Mouse (Mus musculus) embryonic facial prominence, embryonic 12.5 days (tissue): ENCODE data around the gene Vps52. TPM values are rescaled to one million over a fixed set of nuclear protein-coding genes. Genes with fewer than 3 reads are reported as not detected.
"Not testable (repeated sequence)": the region's sequence is repeated elsewhere in the genome, so short reads cannot be mapped to it uniquely, and the experiment has no call there.

Experiments used
- ATAC-seq: fragments of 200-750 bp; cut with Nextera tagmentation; 2 replicates; pipeline ENCODE4 v1.8.0; 2017; ENCODE audit not compliant: insufficient number of reproducible peaks, insufficient read depth, low FRiP score, low TSS enrichment
- H3K27ac ChIP-seq: fragments of 300-500 bp; sonication (generic); 2 replicates; pipeline ENCODE4 v1.5.1; 2016; ENCODE audit warnings: mild to moderate bottlenecking
- H3K27me3 ChIP-seq: fragments of 300-500 bp; sonication (generic); 2 replicates; pipeline ENCODE4 v1.6.1; 2016; ENCODE audit warnings: mild to moderate bottlenecking, moderate library complexity
- H3K36me3 ChIP-seq: fragments of 300-500 bp; sonication (generic); 2 replicates; pipeline ENCODE4 v1.6.1; 2016; ENCODE audit warnings: mild to moderate bottlenecking
- H3K4me1 ChIP-seq: fragments of 300-500 bp; sonication (generic); 2 replicates; pipeline ENCODE4 v1.6.1; 2016
- H3K4me2 ChIP-seq: fragments of 300-500 bp; sonication (generic); replicated peaks from 2 replicates; pipeline ENCODE4 v1.6.1; 2016; ENCODE audit warnings: mild to moderate bottlenecking, moderate library complexity
- H3K4me3 ChIP-seq: fragments of 300-500 bp; sonication (generic); 2 replicates; pipeline ENCODE4 v1.5.1; 2016; ENCODE audit warnings: mild to moderate bottlenecking
- H3K9ac ChIP-seq: fragments of 300-500 bp; sonication (generic); 2 replicates; pipeline ENCODE4 v1.6.1; 2016; ENCODE audit warnings: mild to moderate bottlenecking, moderate library complexity
- H3K9me3 ChIP-seq: fragments of 300-500 bp; sonication (generic); 2 replicates; pipeline ENCODE4 v1.6.1; 2016; ENCODE audit warnings: mild to moderate bottlenecking, moderate library complexity
- WGBS: fragments of 180-500 bp; shearing (Covaris S2); methylation state at CpG from one replicate; pipeline ENCODE4 v1.1.7; 2016; 5-methylcytosine and 5-hydroxymethylcytosine counted together
- polyA plus RNA-seq: library from polyadenylated mRNA; unstranded; fragments of >200 nt; fragmentation: Nextera tagmentation; extraction: Ambion mirVana; gene quantifications from 2 replicates; pipeline ENCODE4 v1.2.1, GENCODE M21; 2016

The Vps52 gene
- polyA plus RNA-seq, 1 experiment from 2014 or later: 55.2 TPM

DNA sequence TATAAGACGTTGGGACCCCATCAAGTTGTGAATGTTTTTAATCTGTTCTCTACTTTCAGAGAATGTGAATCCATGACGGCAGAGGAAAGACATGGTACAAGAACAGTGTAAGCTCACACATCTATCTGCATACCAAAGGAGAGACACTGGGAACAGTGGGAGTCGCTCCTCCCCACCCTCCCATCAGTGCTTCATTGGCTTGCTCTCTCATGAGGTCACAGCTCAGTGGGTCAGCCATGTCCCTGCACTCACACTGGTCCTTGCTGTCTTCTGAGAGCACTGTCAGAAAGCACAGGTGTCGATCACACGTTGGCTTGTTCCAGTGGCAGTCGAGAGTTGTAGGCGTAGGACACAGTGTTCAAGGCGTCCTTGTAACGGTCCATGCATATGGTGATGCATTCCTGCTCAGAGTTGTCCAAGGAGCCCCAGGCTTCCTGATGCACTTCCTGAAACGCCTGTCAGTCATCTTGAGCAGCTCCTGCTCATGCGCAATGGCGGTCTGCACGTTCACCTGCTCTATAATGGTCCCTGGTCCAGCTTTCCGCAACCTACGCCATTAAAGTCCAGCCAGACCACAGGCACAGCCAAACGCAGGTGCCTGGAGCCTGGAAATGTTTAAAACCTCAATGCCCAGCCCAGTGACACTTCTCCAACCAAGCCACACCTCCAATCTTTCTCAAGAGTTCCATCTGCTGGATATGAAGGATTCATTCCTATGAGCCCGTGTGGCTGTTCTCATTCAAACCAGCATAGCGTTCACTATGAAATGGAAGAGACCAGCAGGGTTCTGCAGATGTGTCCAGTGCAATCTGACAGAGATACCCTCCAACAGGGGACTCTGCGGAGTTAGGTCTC is 24.8 kb downstream of the Vps52 start:
- H3K27ac ChIP-seq: no peak overlapping the region
- H3K36me3 ChIP-seq: no peaks in the 10 kb centered on the region
- WGBS: 77% methylated on average over 19 of the region's 19 CpGs
- H3K9me3 ChIP-seq: no peaks in the 10 kb centered on the region
- no peak for ATAC-seq
- H3K27me3 ChIP-seq: peaks cover 49% of the 10 kb centered on the region
- peaks cover 10% of the 10 kb centered on the region for H3K4me1 ChIP-seq
- no peak overlapping the region for H3K9ac ChIP-seq
- 0 out of 2 replicates have a peak overlapping the region, but pooled peaks have one; percentile 23 for H3K4me2 ChIP-seq
- no peak overlapping the region; the same call in 1 of the 2 replicates for H3K4me3 ChIP-seq

GRCm38 (mm10) chr17:33981192-33981909 is 25.7 kb downstream of the Vps52 start:
- Histone ChIP-seq H3K9ac (peak overlapping the region; percentile 65), H3K4me2 (peak overlapping the region; percentile 53), H3K4me3 (peak overlapping the region; percentile 48), H3K27ac (peak overlapping the region; percentile 92), H3K27me3 (peaks cover 43% of the 10 kb centered on the region)
- under 1% methylated on average over 27 of the region's 27 CpGs for WGBS
- not testable (repeated sequence) for H3K4me1 ChIP-seq, H3K9me3 ChIP-seq, H3K36me3 ChIP-seq
- peak; percentile 91 for ATAC-seq

GRCm38 (mm10) chr17:33982136-33982535 is 26.5 kb downstream of the Vps52 start:
- H3K4me1 ChIP-seq, H3K27ac ChIP-seq, H3K9ac ChIP-seq, ATAC-seq, H3K36me3 ChIP-seq, H3K9me3 ChIP-seq: not testable (repeated sequence)
- Histone ChIP-seq H3K4me3 (peak overlapping the region; percentile 48), H3K4me2 (peak overlapping the region; percentile 53), H3K27me3 (peaks cover 35% of the 10 kb centered on the region)
- 13% methylated on average over 8 of the region's 8 CpGs for whole genome bisulfite sequencing

GRCm38 (mm10) chr17:33991788-33992664 is 36.4 kb downstream of the Vps52 start:
- no peak for ATAC-seq
- WGBS: 32% methylated on average over 10 of the region's 10 CpGs
- Histone ChIP-seq H3K27me3 (peaks cover 4% of the 10 kb centered on the region; the same call in 1 of the 2 replicates), H3K4me1 (no peaks in the 10 kb centered on the region), H3K4me2 (no peak overlapping the region), H3K27ac (no peak overlapping the region), H3K4me3 (no peak overlapping the region), H3K9ac (no peak overlapping the region), H3K36me3 (no peaks in the 10 kb centered on the region), H3K9me3 (no peaks in the 10 kb centered on the region)

- H3K9ac ChIP-seq: no peak overlapping the region
- no peak overlapping the region for H3K27ac ChIP-seq
- H3K9me3 ChIP-seq: no peaks in the 10 kb centered on the region
- ATAC-seq: no peak
- H3K4me1 ChIP-seq: peaks cover 7% of the 10 kb centered on the region; the same call in 1 of the 2 replicates
- H3K27me3 ChIP-seq: peaks cover 29% of the 10 kb centered on the region
- H3K4me3 ChIP-seq: no peak overlapping the region
- H3K4me2 ChIP-seq: no peak overlapping the region
- H3K36me3 ChIP-seq: no peaks in the 10 kb centered on the region
- 81% methylated on average over 8 of the region's 8 CpGs for WGBS
Measured at GRCm38 (mm10) chr17:33994959-33995358, 39.3 kb downstream of the Vps52 start.

- Histone ChIP-seq H3K4me3 (no peak overlapping the region), H3K9me3 (no peaks in the 10 kb centered on the region), H3K9ac (no peak overlapping the region), H3K4me2 (no peak overlapping the region), H3K27me3 (peaks cover 36% of the 10 kb centered on the region), H3K36me3 (no peaks in the 10 kb centered on the region), H3K4me1 (peaks cover 9% of the 10 kb centered on the region; the same call in 1 of the 2 replicates), H3K27ac (no peak overlapping the region)
- ATAC-seq: no peak
- 63% methylated on average over 3 of the region's 3 CpGs for WGBS
Measured at GRCm38 (mm10) chr17:33995651-33996050, 40.0 kb downstream of the Vps52 start.

DNA sequence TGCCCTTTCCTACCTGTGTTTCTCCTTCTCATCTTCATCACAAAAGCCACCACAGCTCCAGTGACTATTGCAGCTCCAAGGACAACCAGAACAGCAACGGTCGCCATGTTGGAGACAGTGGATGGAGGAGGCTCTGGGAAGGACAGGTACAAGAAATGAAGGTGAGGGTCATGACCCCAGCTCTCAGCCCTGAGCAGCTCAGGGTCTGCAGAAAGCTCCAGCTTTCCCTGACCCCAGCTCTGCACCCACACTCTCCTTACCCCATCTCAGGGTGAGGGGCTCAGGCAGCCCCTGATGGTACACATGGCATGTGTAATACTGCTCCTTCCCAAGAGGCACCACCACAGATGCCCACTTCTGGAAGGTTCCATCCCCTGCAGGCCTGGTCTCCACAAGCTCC is 41.4 kb downstream of the Vps52 start:
- not testable (repeated sequence) for H3K27ac ChIP-seq, H3K9me3 ChIP-seq, H3K9ac ChIP-seq, H3K4me2 ChIP-seq, H3K36me3 ChIP-seq, H3K4me3 ChIP-seq, H3K4me1 ChIP-seq, ATAC-seq
- peaks cover 49% of the 10 kb centered on the region for H3K27me3 ChIP-seq
- WGBS: 86% methylated on average over 2 of the region's 2 CpGs

DNA sequence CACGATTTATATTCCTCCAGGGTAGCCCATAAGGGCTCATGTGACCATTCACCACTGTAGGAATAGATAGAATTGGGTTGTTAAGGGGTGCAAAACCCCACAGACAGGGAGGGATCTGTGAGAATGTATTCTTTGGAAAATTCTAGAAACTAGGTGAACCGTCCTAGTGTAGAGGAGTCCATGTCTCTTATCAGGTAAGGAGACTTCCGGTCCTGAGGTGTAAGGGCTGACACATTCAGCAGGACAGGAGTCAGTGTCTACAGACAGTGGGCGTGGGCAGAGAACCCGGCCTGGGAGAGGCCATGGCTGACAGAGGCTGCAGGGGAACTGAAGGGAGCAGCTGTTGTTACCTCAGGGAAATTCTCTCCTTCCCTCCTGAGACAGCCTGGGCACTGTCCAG is 43.1 kb downstream of the Vps52 start:
- H3K27me3 ChIP-seq: peaks cover 54% of the 10 kb centered on the region

GRCm38 (mm10) chr17:33999341-34000149 is 43.9 kb downstream of the Vps52 start:
- Histone ChIP-seq H3K4me1 (peaks cover 9% of the 10 kb centered on the region; the same call in 1 of the 2 replicates), H3K36me3 (no peaks in the 10 kb centered on the region), H3K9ac (peak overlapping the region; percentile 39), H3K9me3 (no peaks in the 10 kb centered on the region), H3K4me3 (peak overlapping the region; percentile 47), H3K4me2 (peak overlapping the region; percentile 92), H3K27ac (no peak overlapping the region), H3K27me3 (peaks cover 54% of the 10 kb centered on the region)
- ATAC-seq: no peak
- WGBS: 3% methylated on average over 87 of the region's 87 CpGs

More for the DNA sequence above, 43.1 kb downstream of the Vps52 start:
- 53% methylated on average over 5 of the region's 5 CpGs for WGBS
- not testable (repeated sequence) for H3K4me3 ChIP-seq, H3K4me2 ChIP-seq, ATAC-seq, H3K9me3 ChIP-seq, H3K4me1 ChIP-seq, H3K36me3 ChIP-seq, H3K27ac ChIP-seq, H3K9ac ChIP-seq

DNA sequence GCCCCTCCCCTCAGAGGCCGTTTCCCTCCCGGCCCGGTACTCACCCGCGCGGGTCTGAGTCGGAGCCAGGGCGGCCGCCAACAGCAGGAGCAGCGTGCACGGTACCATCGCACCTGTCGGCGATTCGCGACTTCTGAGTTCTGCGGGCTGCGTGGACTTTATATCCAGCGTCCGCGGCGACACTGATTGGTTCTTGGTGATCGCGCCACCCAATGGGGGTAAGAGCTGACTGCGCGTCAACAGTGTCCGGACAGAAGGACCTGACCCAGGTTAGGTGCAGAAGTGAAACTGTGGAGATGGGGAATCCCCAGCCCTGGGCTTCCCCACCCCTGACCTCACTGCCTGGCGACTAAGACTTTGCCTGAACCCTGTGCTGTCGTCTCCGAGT is 44.5 kb downstream of the Vps52 start, which contains the start of gene H2-K1:
TSS of gene H2-K1 (minus strand) at position 198 of the 388 bp plus-strand sequence.
- Histone ChIP-seq H3K9ac (peak within 1 kb of the TSS; percentile 39), H3K36me3 (no peaks in the 10 kb centered on the region), H3K4me1 (peaks cover 9% of the 10 kb centered on the region; the same call in 1 of the 2 replicates), H3K4me3 (peak within 1 kb of the TSS; percentile 47), H3K9me3 (no peaks in the 10 kb centered on the region), H3K4me2 (peak within 1 kb of the TSS; percentile 92), H3K27me3 (peaks cover 54% of the 10 kb centered on the region), H3K27ac (no peak within 1 kb of the TSS)
- 1% methylated on average over 30 of the region's 30 CpGs for WGBS
- peak; percentile 72; the same call in 1 of the 2 replicates for ATAC-seq
